Mouse (Mus musculus): Measurements from ENCODE around the gene Mak. TPM values are rescaled to one million over a fixed set of nuclear protein-coding genes. Genes with fewer than 3 reads are reported as not detected.

The Mak gene
- polyA plus RNA-seq, 1 experiment from 2014 or later: 0.74 TPM

- no peak for ATAC-seq
- no peaks in the 10 kb centered on the region for H3K27me3 ChIP-seq
- H3K4me1 ChIP-seq: no peaks in the 10 kb centered on the region
- H3K9me3 ChIP-seq (replicated peaks): no peaks in the 10 kb centered on the region
- no peak overlapping the region for H3K27ac ChIP-seq
- H3K9ac ChIP-seq: no peak overlapping the region
- no peak overlapping the region for H3K4me3 ChIP-seq
- WGBS: 88% methylated on average over 16 of the region's 16 CpGs
- no peaks in the 10 kb centered on the region for H3K36me3 ChIP-seq (ENCODE audit: poor library complexity, severe bottlenecking)
- no peak overlapping the region for H3K4me2 ChIP-seq
Measured at GRCm38 (mm10) chr13:41097324-41098058, 18.0 kb upstream of the Mak start.

GRCm38 (mm10) chr13:41094160-41094559, 14.7 kb upstream of the Mak start:
- ATAC-seq: no peak
- 84% methylated on average over 10 of the region's 10 CpGs for WGBS
- H3K9ac ChIP-seq: no peak overlapping the region

GRCm38 (mm10) chr13:41091271-41091670, 11.8 kb upstream of the Mak start:
- Histone ChIP-seq H3K9me3 (replicated peaks) (no peaks in the 10 kb centered on the region), H3K9ac (no peak overlapping the region), H3K36me3 (ENCODE audit: poor library complexity, severe bottlenecking) (no peaks in the 10 kb centered on the region), H3K4me2 (no peak overlapping the region), H3K4me3 (no peak overlapping the region), H3K27me3 (no peaks in the 10 kb centered on the region), H3K4me1 (no peaks in the 10 kb centered on the region), H3K27ac (no peak overlapping the region)
- no peak for ATAC-seq
- 49% methylated on average over 10 of the region's 10 CpGs for WGBS

More at GRCm38 (mm10) chr13:41094160-41094559, 14.7 kb upstream of the Mak start:
- Histone ChIP-seq H3K4me1 (no peaks in the 10 kb centered on the region), H3K27me3 (no peaks in the 10 kb centered on the region), H3K4me3 (no peak overlapping the region), H3K4me2 (no peak overlapping the region), H3K36me3 (ENCODE audit: poor library complexity, severe bottlenecking) (no peaks in the 10 kb centered on the region), H3K27ac (no peak overlapping the region), H3K9me3 (replicated peaks) (no peaks in the 10 kb centered on the region)

GRCm38 (mm10) chr13:41088746-41089145, 9.2 kb upstream of the Mak start:
- Histone ChIP-seq H3K4me3 (no peak overlapping the region), H3K27me3 (no peaks in the 10 kb centered on the region), H3K4me1 (no peaks in the 10 kb centered on the region), H3K27ac (no peak overlapping the region), H3K9me3 (replicated peaks) (no peaks in the 10 kb centered on the region), H3K9ac (no peak overlapping the region), H3K4me2 (no peak overlapping the region), H3K36me3 (ENCODE audit: poor library complexity, severe bottlenecking) (no peaks in the 10 kb centered on the region)
- ATAC-seq: no peak

GRCm38 (mm10) chr13:41085140-41085539, 5.6 kb upstream of the Mak start:
- no peaks in the 10 kb centered on the region for H3K36me3 ChIP-seq (ENCODE audit: poor library complexity, severe bottlenecking)
- no peaks in the 10 kb centered on the region for H3K4me1 ChIP-seq
- peaks cover 21% of the 10 kb centered on the region for H3K27me3 ChIP-seq
- no peak overlapping the region for H3K27ac ChIP-seq
- H3K9me3 ChIP-seq (replicated peaks): no peaks in the 10 kb centered on the region
- H3K4me2 ChIP-seq: no peak overlapping the region
- 15% methylated on average over 2 of the region's 2 CpGs for WGBS
- no peak overlapping the region for H3K9ac ChIP-seq
- H3K4me3 ChIP-seq: no peak overlapping the region
- no peak for ATAC-seq

- WGBS: 93% methylated on average over 3 of the region's 3 CpGs
- H3K27me3 ChIP-seq: peaks cover 24% of the 10 kb centered on the region
- no peak overlapping the region for H3K4me2 ChIP-seq
- H3K9me3 ChIP-seq (replicated peaks): no peaks in the 10 kb centered on the region
- no peak overlapping the region for H3K27ac ChIP-seq
- no peak overlapping the region for H3K4me3 ChIP-seq
- ATAC-seq: no peak
- H3K36me3 ChIP-seq (ENCODE audit: poor library complexity, severe bottlenecking): no peaks in the 10 kb centered on the region
- peaks cover under 1% of the 10 kb centered on the region; the same call in 1 of the 2 replicates for H3K4me1 ChIP-seq
- no peak overlapping the region for H3K9ac ChIP-seq
Measured at GRCm38 (mm10) chr13:41084521-41084920, 5.0 kb upstream of the Mak start.

GRCm38 (mm10) chr13:41080700-41081099, 1.2 kb upstream of the Mak start:
- H3K4me3 ChIP-seq: no peak overlapping the region
- WGBS: 93% methylated on average over 6 of the region's 6 CpGs
- no peaks in the 10 kb centered on the region for H3K9me3 ChIP-seq (replicated peaks)
- no peak overlapping the region for H3K9ac ChIP-seq
- H3K27ac ChIP-seq: no peak overlapping the region
- peaks cover 15% of the 10 kb centered on the region for H3K4me1 ChIP-seq
- peaks cover 47% of the 10 kb centered on the region for H3K27me3 ChIP-seq
- H3K36me3 ChIP-seq (ENCODE audit: poor library complexity, severe bottlenecking): no peaks in the 10 kb centered on the region
- no peak overlapping the region for H3K4me2 ChIP-seq
- no peak for ATAC-seq

- H3K4me3 ChIP-seq: no peak overlapping the region
- H3K9me3 ChIP-seq (replicated peaks): no peaks in the 10 kb centered on the region
- H3K27ac ChIP-seq: no peak overlapping the region
- peak overlapping the region; percentile 77 for H3K4me2 ChIP-seq
- no peak overlapping the region for H3K9ac ChIP-seq
- WGBS: 50% methylated on average over 5 of the region's 5 CpGs
- H3K4me1 ChIP-seq: peaks cover 15% of the 10 kb centered on the region
- peaks cover 47% of the 10 kb centered on the region for H3K27me3 ChIP-seq
- no peak for ATAC-seq
- H3K36me3 ChIP-seq (ENCODE audit: poor library complexity, severe bottlenecking): no peaks in the 10 kb centered on the region
Measured at GRCm38 (mm10) chr13:41079859-41080258, 353 bp upstream of the Mak start.

GRCm38 (mm10) chr13:41078690-41079420, 651 bp downstream of the Mak start:
- peak overlapping the region; percentile 40 for H3K9ac ChIP-seq
- peak; percentile 56; the same call in 1 of the 2 replicates for ATAC-seq
- H3K4me2 ChIP-seq: peak overlapping the region; percentile 77
- no peak overlapping the region for H3K27ac ChIP-seq
- H3K9me3 ChIP-seq (replicated peaks): no peaks in the 10 kb centered on the region
- H3K4me1 ChIP-seq: peaks cover 15% of the 10 kb centered on the region
- H3K4me3 ChIP-seq: peak overlapping the region; percentile 47
- no peaks in the 10 kb centered on the region for H3K36me3 ChIP-seq (ENCODE audit: poor library complexity, severe bottlenecking)
- H3K27me3 ChIP-seq: peaks cover 47% of the 10 kb centered on the region
- WGBS: 5% methylated on average over 19 of the region's 24 CpGs

- H3K4me1 ChIP-seq: peaks cover 15% of the 10 kb centered on the region
- no peak overlapping the region for H3K4me2 ChIP-seq
Measured at GRCm38 (mm10) chr13:41077921-41078320, 1.6 kb downstream of the Mak start.

GRCm38 (mm10) chr13:41073819-41074218, 5.7 kb downstream of the Mak start:
- H3K9ac ChIP-seq: no peak overlapping the region
- H3K9me3 ChIP-seq (replicated peaks): no peaks in the 10 kb centered on the region
- H3K27ac ChIP-seq: no peak overlapping the region
- H3K4me2 ChIP-seq: no peak overlapping the region
- WGBS: 78% methylated on average over 5 of the region's 5 CpGs
- peaks cover 18% of the 10 kb centered on the region for H3K27me3 ChIP-seq
- no peak for ATAC-seq
- H3K4me3 ChIP-seq: no peak overlapping the region
- peaks cover 7% of the 10 kb centered on the region for H3K4me1 ChIP-seq
- no peaks in the 10 kb centered on the region for H3K36me3 ChIP-seq (ENCODE audit: poor library complexity, severe bottlenecking)

More at GRCm38 (mm10) chr13:41077921-41078320, 1.6 kb downstream of the Mak start:
- Histone ChIP-seq H3K27ac (no peak overlapping the region), H3K36me3 (ENCODE audit: poor library complexity, severe bottlenecking) (no peaks in the 10 kb centered on the region), H3K9ac (no peak overlapping the region), H3K4me3 (no peak overlapping the region), H3K27me3 (peaks cover 47% of the 10 kb centered on the region), H3K9me3 (replicated peaks) (no peaks in the 10 kb centered on the region)
- no peak for ATAC-seq
- 37% methylated on average over 9 of the region's 9 CpGs for WGBS

GRCm38 (mm10) chr13:41071617-41072016, 7.9 kb downstream of the Mak start:
- Histone ChIP-seq H3K27me3 (peaks cover 6% of the 10 kb centered on the region; the same call in 1 of the 2 replicates), H3K36me3 (ENCODE audit: poor library complexity, severe bottlenecking) (no peaks in the 10 kb centered on the region), H3K4me3 (no peak overlapping the region), H3K4me1 (no peaks in the 10 kb centered on the region), H3K27ac (no peak overlapping the region), H3K9me3 (replicated peaks) (no peaks in the 10 kb centered on the region), H3K4me2 (no peak overlapping the region), H3K9ac (no peak overlapping the region)
- peak; percentile 77 for ATAC-seq
- WGBS: 85% methylated on average over 11 of the region's 11 CpGs
